Mouse (Mus musculus) cerebellum, postnatal 10 days (tissue): ENCODE measurements at regions not wholly inside any gene's neighbourhood (a gene's known extent, or its start where the extent isn't known, plus 50 kb on each side); places are given as distances from the start of the nearest gene placed in this dataset.

Source experiments
- DNase-seq, 2 experiments: peaks; one replicate each; pipeline ENCODE4 v3.0.0; 2021; ENCODE audit warnings: mixed read lengths in 2 of 2

GRCm38 (mm10) chr5:141054991-141055390 is 54.6 kb upstream of the Card11 start:
- DNase-seq, result peak; percentile 62 to 63

GRCm38 (mm10) chr5:141055596-141056343 is 55.4 kb upstream of the Card11 start:
- peak in 1 of 2 experiments; percentile 15 for DNase-seq

- DNase-seq, result peak in 1 of 2 experiments; percentile 11
These were observed 57.8 kb upstream of the Card11 start for GRCm38 (mm10) chr5:141058141-141058540.

GRCm38 (mm10) chr5:141058863-141059262 is 58.5 kb upstream of the Card11 start:
- no peak for DNase-seq

GRCm38 (mm10) chr5:141062144-141062543 is 61.8 kb upstream of the Card11 start:
- no peak for DNase-seq

GRCm38 (mm10) chr5:141067561-141067960 is 67.2 kb upstream of the Card11 start:
- no peak for DNase-seq

GRCm38 (mm10) chr5:141074457-141074856 is 74.1 kb upstream of the Card11 start:
- DNase-seq, result no peak

- no peak for DNase-seq
These were observed 75.8 kb upstream of the Card11 start for GRCm38 (mm10) chr5:141076158-141076557.

GRCm38 (mm10) chr5:141076942-141077341 is 76.6 kb upstream of the Card11 start:
- DNase-seq, result no peak

- DNase-seq, result no peak
These were observed 80.5 kb upstream of the Card11 start for GRCm38 (mm10) chr5:141080896-141081295.

- DNase-seq, result peak; percentile 16 to 20
These were observed 83.8 kb upstream of the Card11 start for GRCm38 (mm10) chr5:141084056-141084730.

- DNase-seq, result no peak
These were observed 84.4 kb upstream of the Card11 start for GRCm38 (mm10) chr5:141084746-141085145.

- peak in 1 of 2 experiments; percentile 18 for DNase-seq
These were observed 91.3 kb upstream of the Card11 start for GRCm38 (mm10) chr5:141091676-141092075.

GRCm38 (mm10) chr5:141093641-141094040 is 93.3 kb upstream of the Card11 start:
- DNase-seq, result peak; percentile 80 to 85

GRCm38 (mm10) chr5:141097878-141098277 is 97.5 kb upstream of the Card11 start:
- no peak for DNase-seq

- DNase-seq, result peak; percentile 31 to 45
These were observed 111.3 kb upstream of the Card11 start for GRCm38 (mm10) chr5:141111666-141112065.

- DNase-seq, result no peak
These were observed 115.0 kb upstream of the Card11 start for GRCm38 (mm10) chr5:141115273-141115904.

- peak; percentile 22 to 23 for DNase-seq
These were observed 115.6 kb upstream of the Card11 start for GRCm38 (mm10) chr5:141115963-141116362.

GRCm38 (mm10) chr5:141125870-141126269 is 115.4 kb upstream of the Sdk1 start:
- DNase-seq, result no peak

GRCm38 (mm10) chr5:141126536-141126935 is 114.8 kb upstream of the Sdk1 start:
- no peak for DNase-seq

GRCm38 (mm10) chr5:141131036-141131435 is 110.3 kb upstream of the Sdk1 start:
- peak in 1 of 2 experiments; percentile 22 for DNase-seq

- no peak for DNase-seq
These were observed 109.4 kb upstream of the Sdk1 start for GRCm38 (mm10) chr5:141131906-141132305.

- DNase-seq, result no peak
These were observed 105.1 kb upstream of the Sdk1 start for GRCm38 (mm10) chr5:141136239-141136638.

- DNase-seq, result peak; percentile 24 to 26
These were observed 103.6 kb upstream of the Sdk1 start for GRCm38 (mm10) chr5:141137716-141138115.
